Mouse (Mus musculus): ENCODE measurements around the gene Lce1e.
"Not testable (repeated sequence)": the region's sequence is repeated elsewhere in the genome, so short reads cannot be mapped to it uniquely, and the experiment has no call there.

Lce1e gene

DNA sequence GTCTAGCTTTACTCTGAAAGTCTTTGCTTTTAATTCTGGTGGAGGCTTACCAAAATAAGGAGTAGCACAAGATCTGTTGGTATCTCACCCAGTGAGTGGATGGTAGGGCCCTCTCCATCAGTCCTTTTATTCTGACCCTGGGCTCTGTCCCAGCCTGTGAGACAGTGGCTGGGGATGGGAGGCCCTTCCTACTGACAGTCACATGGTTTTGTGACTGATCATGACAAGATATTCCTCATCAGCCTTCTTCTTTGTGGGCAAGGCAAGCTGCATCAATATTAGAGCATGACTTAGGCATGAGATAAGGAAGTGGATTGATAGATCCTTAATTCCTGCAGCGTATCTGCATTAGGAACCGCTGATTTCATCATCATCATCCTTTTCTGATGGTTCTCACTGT is at the start of gene Lce1e:
Gene Lce1e, minus strand, starts transcription at position 101 of the 400 bp plus-strand sequence.
- no peak for DNase-seq (ENCODE audit: low read depth)

DNA sequence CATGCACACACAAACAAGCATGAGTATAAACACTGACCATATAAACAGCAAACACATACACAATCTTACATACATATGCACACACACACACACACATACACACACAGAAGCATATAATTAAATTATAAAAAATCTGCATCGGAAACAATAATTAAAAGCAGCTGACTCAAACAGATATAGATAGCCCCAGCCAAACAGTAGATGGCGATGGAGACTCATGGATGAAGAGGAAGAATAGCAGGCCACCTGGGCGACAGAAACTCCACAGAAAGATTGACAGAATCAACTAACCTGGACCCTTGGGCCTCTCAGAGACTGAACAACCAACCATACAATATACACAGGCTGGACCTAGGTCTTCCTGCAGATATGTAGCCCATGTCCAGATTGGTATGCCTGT is 44.3 kb upstream of the Lce1e start:
- DNase-seq (ENCODE audit: low read depth): no peak

DNA sequence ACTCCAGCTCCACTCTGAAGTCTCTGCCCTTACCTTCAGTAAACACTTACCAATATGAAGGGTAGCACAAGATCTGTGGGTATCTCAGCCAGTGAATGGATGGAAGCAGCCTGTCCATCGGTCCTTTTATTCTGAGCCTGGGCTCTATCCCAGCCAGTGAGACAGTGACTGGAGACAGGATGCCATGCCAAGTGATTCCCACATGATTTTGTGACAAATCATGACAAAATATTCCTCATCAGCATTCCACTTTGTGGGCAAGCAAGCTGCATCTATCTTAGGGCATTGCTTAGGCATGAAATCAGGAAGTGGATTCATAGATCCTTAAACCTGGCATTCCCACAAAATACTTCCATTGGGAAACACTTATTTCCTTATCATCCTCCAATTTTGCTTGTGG is 43.4 kb upstream of the Lce1e start, which contains the start of gene Lce1g:
Gene Lce1g, minus strand, starts transcription at position 101 of the 400 bp plus-strand sequence.
- DNase-seq (ENCODE audit: low read depth): no peak

DNA sequence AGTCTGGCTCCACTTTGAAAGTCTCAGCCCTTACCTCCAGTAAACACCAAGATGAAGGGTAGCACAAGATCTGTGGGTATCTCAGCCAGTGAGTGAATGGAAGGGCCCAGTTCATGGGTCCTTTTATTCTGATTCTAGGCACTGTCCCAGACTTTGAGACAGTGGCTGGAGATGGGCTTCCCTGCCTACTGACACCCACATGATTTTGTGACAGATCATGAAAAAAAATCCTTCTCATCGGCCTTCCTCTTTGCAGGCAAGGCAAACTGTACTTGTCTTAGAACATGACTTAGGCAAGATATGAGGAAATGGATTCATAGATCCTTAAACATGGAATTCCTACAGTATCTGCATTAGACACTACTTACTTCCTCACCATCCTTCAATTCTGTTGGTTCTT is 30.1 kb upstream of the Lce1e start, which contains the start of gene Gm38119:
Gene Gm38119, minus strand, starts transcription at position 101 of the 400 bp plus-strand sequence.
- DNase-seq (ENCODE audit: low read depth): no peak

DNA sequence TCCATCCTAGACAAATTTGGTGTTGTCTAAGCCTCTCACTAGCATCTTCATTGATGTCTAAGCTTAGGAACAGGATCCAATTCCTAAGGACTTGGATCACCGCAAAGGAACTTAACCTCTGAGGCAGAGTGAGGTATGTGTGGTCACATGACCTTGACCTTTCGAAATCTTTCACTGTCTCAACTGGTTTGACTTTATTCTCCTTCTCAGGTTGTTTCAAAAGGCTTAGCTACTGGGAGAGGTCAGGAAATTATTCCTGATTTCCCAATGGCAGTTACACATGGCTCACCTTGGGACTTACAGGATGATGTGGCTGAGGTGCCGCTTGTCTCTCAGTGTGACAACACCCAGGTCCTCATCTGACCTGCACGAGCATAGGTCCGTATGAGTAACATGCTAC is 13.8 kb upstream of the Lce1e start:
- no peak for DNase-seq (ENCODE audit: low read depth)

DNA sequence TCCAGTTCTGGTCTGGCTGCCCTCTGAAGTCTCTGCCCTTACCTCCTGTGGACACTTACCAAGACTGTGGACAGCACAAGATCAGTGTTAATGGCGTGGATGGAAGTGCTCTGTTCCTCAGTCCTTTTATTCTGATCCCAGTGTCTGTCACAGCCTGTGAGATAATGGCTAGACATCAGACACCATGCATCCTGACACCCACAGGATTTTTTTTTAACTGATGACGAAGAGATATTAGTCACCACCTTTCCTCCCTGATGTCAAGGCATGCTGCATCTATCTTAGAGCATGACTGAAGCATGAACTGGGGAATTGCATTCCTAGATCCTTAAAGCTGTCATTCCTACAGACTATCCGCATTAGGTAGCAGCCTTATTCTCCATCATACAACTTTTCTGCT is 11.4 kb upstream of the Lce1e start, which contains the start of gene Lce1f:
Gene Lce1f, minus strand, starts transcription at position 101 of the 400 bp plus-strand sequence.
- no peak for DNase-seq (ENCODE audit: low read depth)

DNA sequence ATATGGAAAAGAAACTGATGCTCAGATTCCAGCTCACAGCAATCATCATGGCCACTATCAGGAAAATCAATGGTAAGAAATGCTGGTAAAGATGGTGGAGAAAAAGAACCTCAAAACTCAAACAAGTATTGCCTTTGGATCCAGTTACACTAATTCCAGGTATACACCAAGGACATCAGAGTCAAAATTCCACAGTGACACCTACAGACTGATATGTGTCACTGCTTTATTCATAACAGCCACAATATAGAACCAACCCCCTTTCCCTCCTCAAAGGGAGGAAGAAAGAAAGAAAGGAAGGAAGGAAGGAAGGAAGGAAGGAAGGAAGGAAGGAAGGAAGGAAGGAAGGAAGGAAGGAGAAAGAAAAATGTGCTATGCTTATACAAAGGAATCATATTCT is 6.2 kb upstream of the Lce1e start:
- no peak for DNase-seq (ENCODE audit: low read depth)

DNA sequence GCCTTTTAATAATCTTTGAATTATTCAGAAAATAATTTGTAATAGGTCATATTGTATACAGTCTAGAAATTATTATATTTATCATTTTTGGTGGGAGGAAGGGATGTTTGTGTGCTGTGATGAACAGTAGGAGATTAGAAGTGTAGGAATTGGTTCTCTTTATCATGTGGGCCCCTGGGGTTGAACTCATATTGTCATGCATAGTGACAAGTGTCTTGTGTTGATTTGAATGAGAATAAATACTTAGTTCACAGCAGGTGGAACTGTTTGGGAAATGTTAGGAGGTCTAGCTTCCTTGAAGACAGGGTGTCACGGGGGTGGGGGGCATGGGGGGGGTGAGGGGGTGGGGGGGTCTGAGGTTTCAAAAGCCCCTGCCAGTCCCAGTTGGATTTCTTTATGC is 14.3 kb downstream of the Lce1e start:
- DNase-seq (ENCODE audit: low read depth): no peak

DNA sequence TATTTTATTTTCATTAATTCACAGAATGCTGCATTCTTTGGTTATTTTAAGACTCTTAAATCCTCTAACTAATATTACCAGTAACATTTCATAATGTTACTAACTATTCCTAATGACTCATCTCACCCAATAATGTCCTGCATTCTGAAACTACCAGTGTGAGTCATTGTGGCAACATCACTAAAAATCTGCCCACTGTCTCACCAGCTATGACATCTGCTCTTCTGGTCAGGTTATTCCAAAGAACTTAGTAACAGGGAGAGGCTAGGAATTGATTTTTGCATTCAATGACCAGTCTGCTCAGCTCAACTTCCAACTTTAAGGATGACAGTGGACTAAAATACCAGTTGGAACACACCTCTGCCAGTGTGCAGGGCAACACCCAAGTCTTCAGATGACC is 17.2 kb downstream of the Lce1e start:
- no peak for DNase-seq (ENCODE audit: low read depth)

DNA sequence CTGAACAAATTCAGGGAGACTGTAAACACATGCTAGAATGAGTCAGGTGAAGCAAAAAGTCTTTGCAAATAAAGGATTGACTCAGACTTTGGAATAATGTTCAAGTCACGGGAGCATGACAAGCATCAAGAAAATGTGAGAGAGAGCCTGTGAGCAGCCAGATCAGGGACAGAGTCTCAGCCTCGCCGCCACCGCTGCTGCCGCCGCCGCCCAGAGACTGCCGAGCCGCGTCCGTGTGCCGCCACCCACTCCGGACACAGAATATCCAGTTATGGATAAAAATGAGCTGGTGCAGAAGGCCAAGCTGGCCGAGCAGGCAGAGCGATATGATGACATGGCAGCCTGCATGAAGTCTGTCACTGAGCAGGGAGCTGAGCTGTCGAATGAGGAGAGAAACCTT is 19.7 kb downstream of the Lce1e start:
- not testable (repeated sequence) for DNase-seq (ENCODE audit: low read depth)

DNA sequence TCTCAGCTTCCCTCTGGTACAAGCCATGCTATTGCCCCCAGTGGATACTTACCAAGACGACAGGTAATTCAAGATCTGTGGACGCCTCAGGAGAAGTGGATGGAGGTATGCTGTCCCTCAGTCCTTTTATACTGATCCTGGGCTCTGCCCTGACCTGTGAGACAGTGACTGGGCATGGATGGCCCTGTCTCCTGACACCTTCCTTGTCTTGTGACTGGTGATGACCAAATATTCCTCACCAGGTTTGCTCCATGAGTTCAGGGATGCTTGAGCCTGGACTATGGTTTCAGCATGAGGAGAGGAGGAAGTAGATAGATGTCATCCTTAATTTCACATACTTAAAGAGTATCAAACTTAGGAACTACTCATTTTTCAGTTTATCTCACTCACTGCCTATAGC is 21.8 kb downstream of the Lce1e start, which contains the start of gene Lce1d:
Gene Lce1d, minus strand, starts transcription at position 101 of the 400 bp plus-strand sequence.
- DNase-seq (ENCODE audit: low read depth): no peak

DNA sequence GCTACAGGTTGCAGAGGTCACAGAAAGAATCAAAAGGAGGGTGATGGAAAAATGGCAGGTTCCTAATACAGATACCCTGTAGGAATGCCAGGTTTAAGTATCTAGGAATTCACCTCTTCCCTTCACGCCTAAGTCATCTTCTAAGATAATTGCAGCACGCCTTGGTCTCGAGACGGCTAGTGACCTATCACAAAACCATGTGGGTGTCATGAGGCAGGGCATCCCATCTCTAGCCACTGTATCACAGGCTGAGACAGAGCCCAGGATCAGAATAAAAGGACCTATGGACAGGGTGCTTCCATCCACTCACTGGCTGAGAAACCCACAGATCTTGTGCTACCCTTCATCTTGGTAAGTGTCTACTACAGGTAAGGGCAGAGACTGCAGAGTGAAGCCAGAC is 29.9 kb downstream of the Lce1e start, which contains the start of gene Lce1c:
Gene Lce1c, plus strand, starts transcription at position 301 of the 400 bp plus-strand sequence.
- DNase-seq (ENCODE audit: low read depth): no peak

DNA sequence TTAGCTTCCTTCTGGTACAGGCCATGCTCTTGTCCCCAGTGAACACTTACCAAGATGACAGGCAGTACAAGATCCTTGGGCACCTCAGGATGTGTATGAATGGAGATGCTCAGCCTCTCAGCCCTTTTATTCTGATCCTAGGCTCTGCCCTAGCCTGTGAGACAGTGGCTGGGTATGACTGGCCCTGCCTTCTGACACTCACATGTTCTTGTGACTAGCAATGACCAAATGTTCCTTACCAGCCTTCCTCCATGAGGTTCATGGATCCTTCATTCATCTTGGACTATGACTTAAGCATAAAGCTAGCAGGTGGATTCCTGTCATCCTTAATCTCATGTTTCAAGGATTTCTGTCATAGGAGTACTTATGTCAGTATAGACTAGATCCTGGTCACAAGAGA is 38.7 kb downstream of the Lce1e start, which contains the start of gene Lce1a2:
Gene Lce1a2, minus strand, starts transcription at position 101 of the 400 bp plus-strand sequence.
- DNase-seq (ENCODE audit: low read depth): no peak

Measured in fibroblast of lung, adult 2 months (primary cell).